Mouse (Mus musculus) forebrain, embryonic 14.5 days (tissue): ENCODE measurements around the gene Bpifa1. TPM values are rescaled to one million over a fixed set of nuclear protein-coding genes. Genes with fewer than 3 reads are reported as not detected.
"Not testable (repeated sequence)": the region's sequence is repeated elsewhere in the genome, so short reads cannot be mapped to it uniquely, and the experiment has no call there.

ENCODE experiments used
- ATAC-seq: fragments of 200-750 bp; cut with Nextera tagmentation; 2 replicates; pipeline ENCODE4 v1.8.0; 2017; ENCODE audit warnings: mild to moderate bottlenecking, moderate library complexity
- DNase-seq: peaks from one replicate; pipeline ENCODE4 v3.0.0-alpha.2; 2015; ENCODE audit warnings: low spot score
- H3K27ac ChIP-seq: fragments of 300-500 bp; sonication (generic); 2 replicates; pipeline ENCODE4 v1.5.1; 2014; ENCODE audit warnings: low read depth, mild to moderate bottlenecking, control low read depth, low read length, moderate library complexity
- H3K27me3 ChIP-seq: fragments of 300-500 bp; sonication (generic); replicated peaks from 2 replicates; pipeline ENCODE4 v1.6.1; 2014; ENCODE audit warnings: low read length, control low read depth, mixed read lengths; ENCODE audit not compliant: control insufficient read depth, insufficient read depth
- H3K36me3 ChIP-seq: fragments of 300-500 bp; sonication (generic); 2 replicates; pipeline ENCODE4 v1.6.1; 2014; ENCODE audit warnings: low read length, control low read depth; ENCODE audit not compliant: control insufficient read depth, insufficient read depth
- H3K4me1 ChIP-seq: fragments of 300-500 bp; sonication (generic); 2 replicates; pipeline ENCODE4 v1.6.1; 2014; ENCODE audit warnings: antibody characterized with exemption, low read length, control low read depth; ENCODE audit not compliant: control insufficient read depth, insufficient read depth
- H3K4me2 ChIP-seq: fragments of 300-500 bp; sonication (generic); 2 replicates; pipeline ENCODE4 v1.6.1; 2014; ENCODE audit warnings: mild to moderate bottlenecking, control low read depth, low read length
- H3K4me3 ChIP-seq: fragments of 300-500 bp; sonication (generic); 2 replicates; pipeline ENCODE4 v1.5.1; 2014; ENCODE audit warnings: low read depth, low read length, control low read depth
- H3K9ac ChIP-seq: fragments of 300-500 bp; sonication (generic); 2 replicates; pipeline ENCODE4 v1.6.1; 2014; ENCODE audit warnings: mild to moderate bottlenecking, low read length, control low read depth, moderate library complexity
- H3K9me3 ChIP-seq: fragments of 300-500 bp; sonication (generic); replicated peaks from 2 replicates; pipeline ENCODE4 v1.6.1; 2016; ENCODE audit warnings: low read length, control low read depth, mixed read lengths; ENCODE audit not compliant: control insufficient read depth
- WGBS: fragments of 180-500 bp; shearing (Covaris S2); extraction: QIAGEN DNeasy Blood & Tissue Kit; methylation state at CpG from one replicate; pipeline ENCODE4 v1.1.7; 2014; 5-methylcytosine and 5-hydroxymethylcytosine counted together
- polyA plus RNA-seq: library from polyadenylated mRNA; unstranded; fragments of >200 nt; fragmentation: Nextera tagmentation; extraction: Ambion mirVana; gene quantifications from 2 replicates; pipeline ENCODE4 v1.2.1, GENCODE M21; 2014

The Bpifa1 gene
- polyA plus RNA-seq, 1 experiment from 2014 or later = not detected

GRCm38 (mm10) chr2:154169172-154169571 lies 26.5 kb downstream of the Bpifa1 start:
- H3K9me3 ChIP-seq = no peaks in the 10 kb centered on the region
- WGBS = 68% methylated on average over 3 of the region's 3 CpGs
- no peaks in the 10 kb centered on the region for H3K36me3 ChIP-seq
- H3K9ac ChIP-seq = no peak overlapping the region
- no peaks in the 10 kb centered on the region for H3K27me3 ChIP-seq
- ATAC-seq = no peak
- no peak overlapping the region for H3K4me2 ChIP-seq
- no peaks in the 10 kb centered on the region for H3K4me1 ChIP-seq
- DNase-seq = no peak
- no peak overlapping the region for H3K27ac ChIP-seq
- no peak overlapping the region for H3K4me3 ChIP-seq

- Histone ChIP-seq H3K4me3 (no peak overlapping the region), H3K27me3 (no peaks in the 10 kb centered on the region), H3K4me2 (no peak overlapping the region), H3K9me3 (no peaks in the 10 kb centered on the region), H3K36me3 (no peaks in the 10 kb centered on the region), H3K27ac (no peak overlapping the region), H3K9ac (no peak overlapping the region), H3K4me1 (no peaks in the 10 kb centered on the region)
- no peak for DNase-seq
- no peak for ATAC-seq
- 79% methylated on average over 6 of the region's 6 CpGs for WGBS
Measured at GRCm38 (mm10) chr2:154171621-154172020, 28.9 kb downstream of the Bpifa1 start.

- no peak for ATAC-seq
- 40% methylated on average over 1 of the region's 1 CpGs for WGBS
- no peaks in the 10 kb centered on the region for H3K27me3 ChIP-seq
- no peak overlapping the region for H3K9ac ChIP-seq
- H3K36me3 ChIP-seq = no peaks in the 10 kb centered on the region
- H3K9me3 ChIP-seq = no peaks in the 10 kb centered on the region
- H3K27ac ChIP-seq = no peak overlapping the region
- H3K4me1 ChIP-seq = no peaks in the 10 kb centered on the region
- no peak overlapping the region for H3K4me3 ChIP-seq
- peak; percentile 66 for DNase-seq
- no peak overlapping the region for H3K4me2 ChIP-seq
Measured at GRCm38 (mm10) chr2:154173313-154173712, 30.6 kb downstream of the Bpifa1 start.

GRCm38 (mm10) chr2:154181900-154182299 lies 39.2 kb downstream of the Bpifa1 start:
- not testable (repeated sequence) for H3K27me3 ChIP-seq, H3K4me3 ChIP-seq, DNase-seq, H3K4me1 ChIP-seq, H3K36me3 ChIP-seq, H3K4me2 ChIP-seq, H3K27ac ChIP-seq, ATAC-seq, H3K9me3 ChIP-seq, H3K9ac ChIP-seq
- 83% methylated on average over 7 of the region's 7 CpGs for WGBS

GRCm38 (mm10) chr2:154183061-154183460 lies 40.4 kb downstream of the Bpifa1 start:
- not testable (repeated sequence) for H3K4me3 ChIP-seq, H3K27ac ChIP-seq, H3K4me2 ChIP-seq, H3K27me3 ChIP-seq, ATAC-seq, H3K36me3 ChIP-seq, H3K4me1 ChIP-seq, H3K9me3 ChIP-seq, H3K9ac ChIP-seq, DNase-seq
- WGBS = 82% methylated on average over 4 of the region's 4 CpGs

GRCm38 (mm10) chr2:154185319-154185718 lies 42.6 kb downstream of the Bpifa1 start:
- Histone ChIP-seq H3K27me3 (no peaks in the 10 kb centered on the region), H3K4me2 (no peak overlapping the region), H3K27ac (no peak overlapping the region), H3K4me3 (no peak overlapping the region), H3K9ac (no peak overlapping the region), H3K9me3 (no peaks in the 10 kb centered on the region), H3K36me3 (no peaks in the 10 kb centered on the region), H3K4me1 (no peaks in the 10 kb centered on the region)
- DNase-seq = no peak
- ATAC-seq = no peak
- 87% methylated on average over 6 of the region's 6 CpGs for WGBS

GRCm38 (mm10) chr2:154185748-154186147 lies 43.1 kb downstream of the Bpifa1 start:
- Histone ChIP-seq H3K9ac (no peak overlapping the region), H3K4me3 (no peak overlapping the region), H3K4me2 (no peak overlapping the region), H3K36me3 (no peaks in the 10 kb centered on the region), H3K27me3 (no peaks in the 10 kb centered on the region), H3K9me3 (no peaks in the 10 kb centered on the region), H3K4me1 (no peaks in the 10 kb centered on the region), H3K27ac (no peak overlapping the region)
- DNase-seq (no peak), ATAC-seq (no peak)
- 87% methylated on average over 3 of the region's 3 CpGs for WGBS

- 44% methylated on average over 5 of the region's 5 CpGs for WGBS
- no peak overlapping the region for H3K27ac ChIP-seq
- DNase-seq (peak; percentile 17), ATAC-seq (no peak)
- no peak overlapping the region for H3K4me2 ChIP-seq
- H3K4me1 ChIP-seq = no peaks in the 10 kb centered on the region
- no peak overlapping the region for H3K4me3 ChIP-seq
- H3K36me3 ChIP-seq = no peaks in the 10 kb centered on the region
- H3K27me3 ChIP-seq = no peaks in the 10 kb centered on the region
- no peaks in the 10 kb centered on the region for H3K9me3 ChIP-seq
- H3K9ac ChIP-seq = no peak overlapping the region
Measured at GRCm38 (mm10) chr2:154187468-154187867, 44.8 kb downstream of the Bpifa1 start.

GRCm38 (mm10) chr2:154189877-154190434 lies 47.3 kb downstream of the Bpifa1 start:
- ATAC-seq (no peak), DNase-seq (no peak)
- H3K27me3 ChIP-seq = no peaks in the 10 kb centered on the region
- H3K4me3 ChIP-seq = no peak overlapping the region
- no peaks in the 10 kb centered on the region for H3K4me1 ChIP-seq
- H3K9ac ChIP-seq = no peak overlapping the region
- H3K27ac ChIP-seq = no peak overlapping the region
- WGBS = 82% methylated on average over 7 of the region's 7 CpGs
- H3K4me2 ChIP-seq = no peak overlapping the region
- no peaks in the 10 kb centered on the region for H3K9me3 ChIP-seq
- H3K36me3 ChIP-seq = no peaks in the 10 kb centered on the region
